Mouse (Mus musculus) E14TG2a.4 (cell line): ENCODE results near the gene Zfp39.
"Not testable (repeated sequence)": the region's sequence is repeated elsewhere in the genome, so short reads cannot be mapped to it uniquely, and the experiment has no call there.

Source experiments
- H3K27me3 ChIP-seq: 2 replicates; pipeline ENCODE4 v1.6.1; 2014; ENCODE audit warnings: low read length, control low read depth; ENCODE audit not compliant: insufficient read depth
- H3K36me3 ChIP-seq: 2 replicates; pipeline ENCODE4 v1.6.1; 2014; ENCODE audit warnings: low read length, control low read depth; ENCODE audit not compliant: insufficient read depth
- H3K4me1 ChIP-seq: replicated peaks from 2 replicates; pipeline ENCODE4 v1.6.1; 2014; ENCODE audit warnings: low read depth, low read length, control low read depth
- H3K4me3 ChIP-seq: replicated peaks from 2 replicates; pipeline ENCODE4 v1.5.1; 2014; ENCODE audit warnings: mild to moderate bottlenecking, low read length
- H3K9me3 ChIP-seq: 2 replicates; pipeline ENCODE4 v1.6.1; 2014; ENCODE audit warnings: low read length, control low read depth
- CTCF ChIP-seq: conservative IDR thresholded peaks from 2 replicates; pipeline ENCODE4 v1.5.1; 2014; ENCODE audit warnings: low read length
- NANOG ChIP-seq: IDR thresholded peaks from 2 replicates; pipeline ENCODE4 v1.6.1; 2014; ENCODE audit warnings: borderline replicate concordance, low read length, mixed read lengths
- POU5F1 ChIP-seq: IDR thresholded peaks from 2 replicates; pipeline ENCODE4 v1.6.1; 2014; ENCODE audit warnings: low read length, borderline replicate concordance

The Zfp39 gene

DNA sequence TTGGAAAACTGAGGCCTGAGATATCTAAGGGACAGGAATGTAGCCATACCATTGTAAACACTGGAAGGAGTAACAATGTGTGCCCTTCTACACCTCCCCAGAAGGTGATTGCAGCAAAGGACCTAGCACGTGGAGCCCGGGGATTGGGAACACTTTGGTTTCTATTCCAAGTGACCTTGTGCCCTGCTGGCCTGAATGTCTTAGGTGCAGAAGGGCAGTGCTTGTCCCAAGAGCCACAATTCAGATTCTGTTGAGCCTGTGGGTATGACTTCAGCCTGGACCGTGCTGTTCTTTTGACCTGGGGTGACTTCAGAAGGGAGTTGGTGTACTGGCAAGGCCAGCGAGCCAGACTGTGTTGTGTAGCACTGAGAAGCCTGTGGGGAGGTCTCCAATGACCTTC is 33.1 kb downstream of the Zfp39 start:
- H3K4me1 ChIP-seq = peaks cover 12% of the 10 kb centered on the region
- no peak overlapping the region for H3K4me3 ChIP-seq
- TF ChIP-seq NANOG (no peak), POU5F1 (no peak), CTCF (no peak)
- H3K36me3 ChIP-seq = peaks cover 31% of the 10 kb centered on the region
- H3K9me3 ChIP-seq = no peaks in the 10 kb centered on the region
- no peaks in the 10 kb centered on the region for H3K27me3 ChIP-seq

DNA sequence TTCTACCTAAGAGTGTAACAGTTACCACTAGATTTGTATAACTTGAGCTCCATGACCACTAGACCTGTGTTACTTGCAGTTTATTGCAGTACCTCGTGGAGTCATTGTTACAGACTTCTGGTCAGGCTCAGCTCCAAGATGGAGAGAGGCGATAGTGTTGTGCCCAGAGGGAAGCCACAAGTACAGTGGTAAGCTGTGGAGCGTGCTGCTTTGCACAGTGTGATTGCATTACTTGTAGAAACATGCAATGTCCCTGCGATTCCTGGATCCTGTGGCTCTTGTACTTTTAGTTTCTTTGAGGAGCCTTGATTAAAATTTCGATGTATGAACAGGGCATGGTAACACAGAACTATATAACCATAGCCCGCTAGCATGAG is 36.1 kb downstream of the Zfp39 start:
- Histone ChIP-seq H3K4me1 (peaks cover 12% of the 10 kb centered on the region), H3K4me3 (peak overlapping the region; percentile 85), H3K9me3 (no peaks in the 10 kb centered on the region), H3K27me3 (no peaks in the 10 kb centered on the region), H3K36me3 (peaks cover 31% of the 10 kb centered on the region)
- TF ChIP-seq NANOG (no peak), CTCF (no peak), POU5F1 (no peak)

DNA sequence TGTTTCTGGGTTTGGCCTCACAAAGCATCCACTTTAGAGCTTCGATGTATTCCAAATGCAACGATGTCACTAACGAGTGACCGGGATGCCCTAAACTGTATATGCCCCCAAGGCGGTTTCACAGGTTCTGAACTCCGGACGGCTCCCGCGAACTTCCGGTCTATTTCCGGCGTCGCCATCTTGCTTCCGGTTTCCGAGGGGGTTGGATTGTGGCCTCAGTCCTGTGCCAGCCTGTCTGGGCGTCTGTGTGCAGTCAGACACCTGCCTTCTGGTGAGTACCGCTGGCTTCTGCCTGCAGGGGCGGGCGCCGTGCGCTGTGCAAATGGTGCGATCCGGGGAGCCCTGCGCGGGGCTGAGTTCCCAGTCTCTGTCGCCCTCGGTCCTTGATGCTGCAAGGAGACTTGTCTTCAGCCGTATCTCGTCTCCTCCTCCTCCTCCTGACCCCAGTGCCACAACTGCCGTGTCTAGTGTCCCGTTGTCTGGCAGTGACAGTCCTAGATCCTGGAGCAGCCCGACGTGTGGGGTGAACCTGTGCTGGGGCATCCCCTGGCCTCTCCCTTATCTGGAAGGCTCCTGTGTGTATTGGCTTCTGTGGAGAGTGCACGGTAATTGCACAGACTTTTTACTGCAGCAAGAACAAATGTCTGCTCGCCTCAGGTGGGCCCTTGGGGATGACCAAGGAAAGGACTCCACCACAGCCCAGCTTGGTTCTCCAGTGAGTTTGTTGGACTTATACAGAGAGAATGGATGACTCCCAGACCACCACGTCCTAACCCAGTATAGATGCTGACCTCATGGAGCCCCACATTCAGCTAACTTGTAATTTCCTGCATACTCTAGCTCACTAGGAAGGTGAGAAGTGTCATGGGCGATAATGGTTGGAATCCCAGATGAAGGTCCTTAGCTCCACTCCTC is 36.7 kb downstream of the Zfp39 start, which contains the start of gene 2810021J22Rik:
Gene 2810021J22Rik (plus strand): TSS at position 178 of the 915 bp plus-strand sequence.
- Histone ChIP-seq H3K9me3 (no peaks in the 10 kb centered on the region), H3K27me3 (no peaks in the 10 kb centered on the region), H3K4me3 (peak within 1 kb of the TSS; percentile 85), H3K36me3 (peaks cover 30% of the 10 kb centered on the region), H3K4me1 (peaks cover 12% of the 10 kb centered on the region)
- no peak for TF ChIP-seq CTCF
- TF ChIP-seq NANOG = no peak
- TF ChIP-seq POU5F1 = no peak

DNA sequence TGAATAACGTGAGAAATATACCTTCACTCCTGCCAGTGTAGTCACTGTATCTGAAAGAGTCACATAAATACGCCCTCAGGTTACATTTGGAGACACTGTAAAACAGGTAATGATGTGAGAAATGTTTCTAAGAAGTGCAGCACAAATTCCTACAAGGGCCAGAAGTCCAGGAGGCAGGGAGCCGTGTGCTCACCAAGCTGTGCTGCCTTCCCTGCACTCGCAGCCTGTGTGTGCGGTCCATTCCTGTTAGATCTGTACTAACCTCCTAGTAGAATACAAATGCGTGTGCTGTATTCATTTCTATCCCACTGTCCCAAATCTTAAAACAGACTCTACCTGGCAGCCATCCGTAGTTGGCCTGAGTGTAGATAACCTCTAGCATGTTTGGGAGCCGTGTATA is 43.3 kb downstream of the Zfp39 start:
- no peak overlapping the region for H3K4me3 ChIP-seq
- peaks cover 34% of the 10 kb centered on the region for H3K36me3 ChIP-seq
- no peak for TF ChIP-seq CTCF
- no peak for TF ChIP-seq POU5F1
- no peak for TF ChIP-seq NANOG
- H3K9me3 ChIP-seq = no peaks in the 10 kb centered on the region
- no peaks in the 10 kb centered on the region for H3K4me1 ChIP-seq
- no peaks in the 10 kb centered on the region for H3K27me3 ChIP-seq

DNA sequence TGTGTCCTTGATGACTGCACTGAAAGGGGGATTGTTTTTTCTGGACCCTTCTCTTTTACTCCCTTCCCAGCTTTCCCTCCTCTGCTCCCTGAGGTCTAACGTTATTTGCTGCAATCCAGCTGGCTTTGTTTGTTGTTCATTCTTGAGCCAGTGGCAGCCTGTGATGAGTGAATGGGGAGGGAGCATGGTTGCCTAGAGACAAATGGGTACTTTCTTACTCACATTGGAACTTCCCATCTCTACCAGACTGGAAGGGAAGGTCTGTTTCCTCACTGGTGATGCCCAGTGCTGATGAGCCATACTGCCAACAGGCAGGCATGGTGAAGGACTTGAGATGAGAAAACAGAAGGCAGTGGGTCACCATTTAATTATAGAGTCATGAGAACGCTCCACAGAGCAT is 54.3 kb downstream of the Zfp39 start:
- Histone ChIP-seq H3K9me3 (peaks cover 5% of the 10 kb centered on the region; the same call in 1 of the 2 replicates), H3K4me1 (peaks cover 7% of the 10 kb centered on the region), H3K36me3 (peaks cover 21% of the 10 kb centered on the region), H3K27me3 (no peaks in the 10 kb centered on the region), H3K4me3 (no peak overlapping the region)
- TF ChIP-seq POU5F1 = no peak

DNA sequence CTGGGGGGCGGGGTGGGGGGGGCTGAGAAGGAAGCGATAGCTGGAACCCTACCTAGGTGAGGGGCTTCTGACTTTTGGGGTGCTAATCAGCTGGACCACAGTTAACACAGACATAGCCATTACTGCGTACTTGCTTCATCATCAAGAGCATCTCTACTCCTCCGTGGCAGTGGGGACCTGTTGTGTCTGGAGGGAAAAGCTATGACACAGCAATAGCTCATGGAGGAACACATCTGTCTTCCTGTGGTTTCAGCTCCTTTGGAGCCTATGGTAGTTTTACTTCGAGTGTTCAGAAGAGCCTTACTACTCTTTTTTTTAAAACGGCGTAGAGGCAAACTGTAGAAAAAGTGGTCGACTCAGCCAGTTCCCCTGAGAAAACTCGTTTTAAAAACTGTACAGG is 56.4 kb downstream of the Zfp39 start:
- TF ChIP-seq NANOG (no peak), POU5F1 (no peak), CTCF (no peak)
- Histone ChIP-seq H3K27me3 (no peaks in the 10 kb centered on the region), H3K36me3 (peaks cover 14% of the 10 kb centered on the region), H3K9me3 (peaks cover 5% of the 10 kb centered on the region; the same call in 1 of the 2 replicates), H3K4me1 (peaks cover 7% of the 10 kb centered on the region), H3K4me3 (peak overlapping the region; percentile 92)

DNA sequence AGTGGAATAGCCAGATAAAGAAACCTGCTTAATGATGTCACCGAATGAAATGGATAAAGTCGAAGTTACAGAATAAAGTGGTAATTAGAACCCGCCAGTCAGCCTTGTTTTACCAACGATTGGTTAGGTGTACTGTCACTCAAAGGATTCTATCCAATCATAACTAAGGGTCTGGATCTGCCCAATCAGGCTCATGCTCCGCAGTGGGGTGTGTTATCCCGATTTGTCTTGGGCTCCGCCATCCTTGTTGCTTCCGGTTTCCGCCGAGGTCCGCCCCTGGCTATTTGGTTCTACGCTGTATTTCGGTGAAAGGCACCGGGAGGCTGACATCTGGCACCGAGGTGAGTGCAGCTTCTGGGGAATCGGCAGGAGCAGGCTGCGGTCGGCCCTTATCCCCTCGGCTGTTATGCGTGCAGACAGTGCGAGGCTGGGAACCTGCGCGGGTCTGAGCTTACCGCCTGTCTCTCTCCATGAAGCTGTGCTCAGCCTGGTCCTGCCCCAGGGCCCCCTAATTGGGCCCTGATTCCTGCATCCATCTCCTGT is 57.0 kb downstream of the Zfp39 start, which contains the start of gene Gm12258:
Gene Gm12258 (plus strand): TSS at position 240 of the 543 bp plus-strand sequence.
- peaks cover 7% of the 10 kb centered on the region for H3K4me1 ChIP-seq
- TF ChIP-seq CTCF (no peak), POU5F1 (no peak), NANOG (no peak)
- H3K9me3 ChIP-seq = peaks cover 5% of the 10 kb centered on the region; the same call in 1 of the 2 replicates
- peaks cover 14% of the 10 kb centered on the region for H3K36me3 ChIP-seq
- H3K27me3 ChIP-seq = no peaks in the 10 kb centered on the region
- peak within 1 kb of the TSS; percentile 92 for H3K4me3 ChIP-seq

DNA sequence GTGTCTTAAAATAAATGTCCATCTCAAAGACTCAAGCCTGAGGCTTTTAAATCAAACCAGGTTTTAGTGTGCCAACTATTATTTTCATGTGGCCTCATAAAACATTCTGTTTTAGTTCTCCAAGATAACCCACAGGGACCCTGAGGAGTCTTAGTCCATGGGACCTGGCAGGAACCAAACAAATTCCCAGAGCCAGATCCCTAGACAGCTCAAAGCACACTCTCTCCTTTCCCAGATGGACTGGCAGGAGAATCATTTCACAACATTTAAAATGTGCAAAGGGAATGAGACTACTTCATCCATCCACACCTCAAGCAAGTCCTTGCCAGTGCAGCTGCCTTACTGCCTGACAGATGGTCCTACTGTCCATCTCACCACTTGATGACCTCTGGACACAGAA is 65.1 kb downstream of the Zfp39 start, which contains the start of gene Olfr311:
Gene Olfr311 (plus strand): TSS at position 301 of the 400 bp plus-strand sequence.
- H3K4me3 ChIP-seq, H3K9me3 ChIP-seq, H3K36me3 ChIP-seq, H3K27me3 ChIP-seq, H3K4me1 ChIP-seq: not testable (repeated sequence)
